Mouse (Mus musculus) kidney, adult 8-10 months (tissue): ENCODE measurements around the gene Gdf9.

Source experiments
- DNase-seq, 2 experiments: peaks; one replicate each; pipeline ENCODE4 v3.0.0; 2022

The Gdf9 gene

GRCm38 (mm10) chr11:53478383-53479170 lies 47.8 kb downstream of the Gdf9 start:
- no peak for DNase-seq

DNA sequence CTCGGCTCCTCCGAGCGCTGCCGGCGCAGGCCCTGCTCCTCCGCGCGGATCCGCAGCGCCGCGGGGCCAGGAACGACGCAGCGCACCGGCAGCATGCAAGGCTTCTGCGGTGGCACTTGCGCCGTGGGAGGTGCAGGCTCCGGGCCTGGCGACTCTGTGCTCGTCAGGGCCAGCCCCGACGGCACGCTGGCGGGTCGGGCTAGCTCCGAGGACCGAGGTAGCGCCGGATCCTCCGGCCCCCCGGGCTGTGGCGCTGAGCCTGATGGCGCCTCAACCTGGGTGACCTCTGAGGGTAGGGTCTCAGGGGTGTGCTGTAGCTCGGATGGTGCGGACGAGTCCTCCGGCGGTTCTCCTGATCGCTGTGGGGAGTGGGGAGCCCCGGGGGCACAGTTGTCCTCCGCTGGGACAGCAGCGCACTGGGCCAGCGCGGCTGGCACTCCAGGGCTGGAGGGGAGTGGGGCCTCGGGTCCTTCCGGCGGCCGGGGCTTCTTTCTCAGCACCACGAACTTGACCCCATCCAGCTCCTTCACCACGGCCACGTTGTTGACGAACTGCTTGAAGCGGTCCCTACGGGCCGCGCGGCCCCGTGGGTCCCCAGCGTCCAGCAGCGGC lies 48.5 kb downstream of the Gdf9 start:
- no peak for DNase-seq

DNA sequence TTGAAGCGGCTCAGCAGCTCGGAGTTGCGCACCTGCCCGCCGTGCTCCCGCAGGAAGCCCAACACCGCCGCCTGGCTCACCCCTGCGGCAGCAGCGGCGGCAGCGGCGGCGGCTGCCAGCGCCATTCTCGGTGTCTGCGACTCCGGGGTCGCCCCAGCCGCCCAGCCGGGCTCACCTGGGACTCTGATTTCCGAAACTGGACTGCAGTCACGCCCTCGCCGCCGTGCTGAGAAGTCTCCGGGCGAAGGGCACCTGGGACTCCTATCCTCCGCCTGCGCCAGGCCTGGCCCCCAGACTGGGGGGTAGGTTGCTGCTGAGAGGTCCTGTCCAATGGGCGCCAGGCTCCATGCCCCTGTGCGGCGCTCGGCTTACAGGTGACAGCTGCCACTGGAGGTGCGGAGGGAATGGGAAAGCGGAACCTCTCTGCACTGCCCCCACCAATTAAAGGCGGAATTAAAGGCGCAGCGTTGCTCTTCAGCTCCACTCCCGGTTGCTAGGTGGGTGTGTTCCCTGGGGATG lies 49.0 kb downstream of the Gdf9 start, which contains the start of the genes Gm9945 and Sowaha:
TSS of gene Gm9945 (plus strand) at position 384 of the 519 bp plus-strand sequence.
TSS of gene Sowaha (minus strand) at position 492 of the 519 bp plus-strand sequence.
- DNase-seq = peak; percentile 61 to 72

DNA sequence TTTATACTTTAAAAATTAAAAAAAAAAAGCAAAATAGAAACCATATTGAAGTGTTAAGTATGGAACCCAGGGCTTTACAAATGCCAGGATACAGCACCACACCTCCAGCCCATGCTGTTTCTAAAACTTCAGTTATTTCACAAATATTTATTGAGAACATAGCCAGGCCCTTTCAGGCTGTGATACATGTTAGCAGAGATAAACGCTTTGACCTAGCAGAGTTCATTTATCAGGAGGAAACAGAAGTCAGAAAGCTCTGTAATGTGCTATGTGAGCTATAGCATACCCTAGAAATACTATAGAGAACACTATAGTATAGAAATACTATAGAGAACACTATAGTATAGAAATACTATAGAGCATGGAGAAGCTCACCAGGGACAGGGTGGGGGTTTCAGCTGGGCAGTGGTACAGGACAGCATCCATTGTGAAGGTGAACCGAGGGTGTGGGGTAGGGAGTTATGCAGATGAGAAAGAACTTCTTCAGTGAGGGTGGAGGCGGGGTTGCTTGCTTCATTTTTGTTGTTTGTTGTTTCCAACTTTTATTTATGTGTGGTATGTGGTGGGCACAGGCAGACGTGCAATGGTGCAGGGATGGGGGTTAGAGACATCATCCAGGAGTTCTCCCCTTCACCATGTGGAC lies 50.4 kb downstream of the Gdf9 start:
- no peak for DNase-seq

DNA sequence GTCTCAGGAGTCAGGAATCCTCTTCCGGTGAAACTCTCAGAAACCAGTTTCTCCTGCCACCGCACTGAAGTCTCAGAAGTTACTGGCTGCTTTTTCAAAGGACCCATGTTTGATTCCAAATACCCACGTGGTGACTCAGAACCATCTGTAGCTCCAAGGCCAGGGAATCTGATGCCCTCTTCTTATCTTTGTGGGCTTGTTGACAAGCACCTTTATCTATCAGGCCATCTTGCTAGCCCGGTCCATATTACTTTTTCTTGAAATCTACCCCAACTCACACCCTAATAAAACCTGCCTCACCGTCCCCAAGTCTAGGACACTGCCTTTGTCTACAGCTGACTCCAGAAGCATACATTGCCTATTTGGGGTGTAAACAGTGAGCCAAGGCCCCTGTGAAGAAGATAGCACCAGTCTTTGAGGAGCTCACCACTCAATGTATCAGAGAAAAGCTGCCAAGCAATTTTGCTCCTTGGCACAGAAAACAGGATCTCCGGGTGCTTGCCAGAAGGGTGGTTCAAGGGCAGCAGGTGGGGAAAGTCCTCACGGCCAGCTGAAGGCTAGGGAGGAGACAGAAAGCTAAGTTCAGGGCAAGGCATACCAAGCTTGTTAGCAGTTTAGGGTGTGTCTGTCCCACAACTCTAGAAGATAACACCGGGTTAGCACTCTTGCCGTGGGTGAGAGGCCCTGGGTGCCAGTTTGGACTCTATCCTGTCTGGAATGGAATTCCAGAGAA lies 52.5 kb downstream of the Gdf9 start:
- DNase-seq = peak in 1 of 2 experiments; percentile 41

GRCm38 (mm10) chr11:53485719-53486118 lies 54.9 kb downstream of the Gdf9 start:
- no peak for DNase-seq

GRCm38 (mm10) chr11:53486351-53486750 lies 55.5 kb downstream of the Gdf9 start:
- DNase-seq = no peak

GRCm38 (mm10) chr11:53486822-53487594 lies 56.2 kb downstream of the Gdf9 start:
- DNase-seq = peak; percentile 51 to 53
